8 mouse cellular contexts compared by ENCODE assay signal in genomic region chr17:84044472-84044936, GRCm38 (mm10).
DNase-seq lines count a peak whose midpoint lies in the region; ATAC-seq and TF ChIP-seq lines count a peak whose summit lies in the region.

No protein-coding gene starts in this region.

- peak overlapping the region; percentile 65 for H3K27ac ChIP-seq in kidney, postnatal 0 days
- H3K27ac ChIP-seq in forebrain, embryonic 16.5 days (ENCODE audit: low read length) = no peak overlapping the region

- DNase-seq in heart, adult 18-20 months = peak; percentile 45 to 70
- DNase-seq in heart, postnatal 36 days = no peak
- DNase-seq in fibroblast of lung, adult 2 months (ENCODE audit: low read depth) = peak; percentile 46
- peak; percentile 96 for DNase-seq in kidney, postnatal 0 days (ENCODE audit: low spot score)
- DNase-seq in lung, postnatal 4 days = peak; percentile 70 to 86
- DNase-seq in cerebellum, postnatal 4 days (ENCODE audit: low spot score in 2 of 2) = no peak

- intact Hi-C loops in heart, postnatal 36 days (cut with DNase I) = no loop called here

- H3K9me3 ChIP-seq in kidney, postnatal 0 days (replicated peaks; ENCODE audit: low read length) = 0 out of 2 replicates have a peak, but pooled peaks cover 5% of the 10 kb centered on the region
- H3K9me3 ChIP-seq in forebrain, embryonic 16.5 days (ENCODE audit: control insufficient read depth, low read length) = peaks cover 4% of the 10 kb centered on the region

- H3K4me2 ChIP-seq in kidney, postnatal 0 days (ENCODE audit: low read length) = no peak overlapping the region
- H3K4me2 ChIP-seq in forebrain, embryonic 16.5 days (ENCODE audit: low read length) = no peak overlapping the region

- 2% methylated on average over 5 of the region's 5 CpGs for WGBS in kidney, postnatal 0 days
- 74% methylated on average over 5 of the region's 5 CpGs for WGBS in forebrain, embryonic 16.5 days

- peak; percentile 89 for ATAC-seq in kidney, postnatal 0 days (replicated peaks; ENCODE audit: low FRiP score, low read depth)
- ATAC-seq in forebrain, embryonic 16.5 days = no peak
- ATAC-seq in activated CD4-positive, CD25-positive, alpha-beta regulatory T cell, adult 4 months = no peak

- H3K4me3 ChIP-seq in kidney, postnatal 0 days (replicated peaks; ENCODE audit: low read depth, low read length) = no peak overlapping the region
- H3K4me3 ChIP-seq in forebrain, embryonic 16.5 days (replicated peaks; ENCODE audit: low read length) = no peak overlapping the region

- no peaks in the 10 kb centered on the region for H3K36me3 ChIP-seq in kidney, postnatal 0 days (ENCODE audit: insufficient read depth, low read length)
- H3K36me3 ChIP-seq in forebrain, embryonic 16.5 days (ENCODE audit: control insufficient read depth, insufficient read depth) = no peaks in the 10 kb centered on the region

- no peak overlapping the region for H3K9ac ChIP-seq in kidney, postnatal 0 days (ENCODE audit: low read depth, low read length)
- no peak overlapping the region for H3K9ac ChIP-seq in forebrain, embryonic 16.5 days (replicated peaks; ENCODE audit: low read depth, low read length)

- no peak for TF ChIP-seq CTCF in kidney, postnatal 0 days (IDR thresholded peaks at IDR 0.05; ENCODE audit: low read depth)

- H3K27me3 ChIP-seq in kidney, postnatal 0 days (ENCODE audit: insufficient read depth, low read length) = no peaks in the 10 kb centered on the region
- H3K27me3 ChIP-seq in forebrain, embryonic 16.5 days (replicated peaks; ENCODE audit: control insufficient read depth, insufficient read depth, low read length) = no peaks in the 10 kb centered on the region

- H3K4me1 ChIP-seq in kidney, postnatal 0 days (replicated peaks; ENCODE audit: insufficient read depth, low read length) = peaks cover 12% of the 10 kb centered on the region; the same call in 1 of the 2 replicates
- peaks cover 5% of the 10 kb centered on the region for H3K4me1 ChIP-seq in forebrain, embryonic 16.5 days (replicated peaks; ENCODE audit: control insufficient read depth, insufficient read depth, low read length)

Comparison
In these comparisons a context has a peak if more than half of its experiments do, and no peak if none do; other contexts are left out.
1. DNase-seq: peak in heart, adult 18-20 months (2 of 2), fibroblast of lung, adult 2 months (single experiment), kidney, postnatal 0 days (single experiment) and lung, postnatal 4 days (2 of 2); none in heart, postnatal 36 days (0 of 2) and cerebellum, postnatal 4 days (0 of 2).